Comparison of ENCODE assay signal across 8 mouse cellular contexts in genomic region chr2:118111488-118112131, GRCm38 (mm10). TPM values are rescaled to one million over a fixed set of nuclear protein-coding genes. Genes with fewer than 3 reads are reported as not detected.
DNase-seq lines count a peak whose midpoint lies in the region; ATAC-seq and TF ChIP-seq lines count a peak whose summit lies in the region.

TSS of gene Thbs1 (plus strand) at chr2:118111876.

- peak; percentile 82 for ATAC-seq in hindbrain, embryonic 16.5 days

- peaks cover 3% of the 10 kb centered on the region; the same call in 1 of the 2 replicates for H3K27me3 ChIP-seq in hindbrain, embryonic 16.5 days (replicated peaks; ENCODE audit: control insufficient read depth, insufficient read depth, low read length)

- no peak for TF ChIP-seq CTCF in gastrocnemius, adult 2 months (IDR thresholded peaks at IDR 0.05)
- no peak for TF ChIP-seq CTCF in left cerebral cortex, adult 2 months (IDR thresholded peaks at IDR 0.05)

- under 1% methylated on average over 34 of the region's 36 CpGs for WGBS in hindbrain, embryonic 16.5 days

- H3K4me1 ChIP-seq in hindbrain, embryonic 16.5 days (ENCODE audit: control insufficient read depth, insufficient read depth, low read depth, low read length): peaks cover 13% of the 10 kb centered on the region

- DNase-seq in adipocyte (ENCODE audit: low spot score): peak; percentile 87
- peak; percentile 20 to 23 for DNase-seq in cerebellum, postnatal 36 days
- peak; percentile 82 for DNase-seq in gastrocnemius, adult 2 months
- DNase-seq in left cerebral cortex, adult 2 months (ENCODE audit: extremely low spot score in 1 of 2, low spot score in 2 of 2): peak; percentile 54 to 67
- peak; percentile 86 to 92 for DNase-seq in lung, postnatal 4 days
- DNase-seq in right cerebral cortex, adult 18-20 months: peak; percentile 69
- peak; percentile 80 to 83 for DNase-seq in urinary bladder, postnatal 4 days (ENCODE audit: low spot score in 2 of 2)

- intact Hi-C loops in gastrocnemius, adult 2 months (cut with DNase I): loop anchor here (1.0 to 2.0 kb wide), 2 partner anchors 331 to 570 kb away; no protein-coding TSS in a partner anchor
- intact Hi-C loops in left cerebral cortex, adult 2 months (cut with DNase I): loop anchor here (1.0 to 10.0 kb wide), 6 partner anchors 129 to 847 kb away; no protein-coding TSS in a partner anchor

- H3K9me3 ChIP-seq in hindbrain, embryonic 16.5 days (ENCODE audit: control insufficient read depth, low read length): no peaks in the 10 kb centered on the region

- H3K36me3 ChIP-seq in hindbrain, embryonic 16.5 days (ENCODE audit: control insufficient read depth, insufficient read depth, low read length): no peaks in the 10 kb centered on the region

- H3K4me3 ChIP-seq in gastrocnemius, adult 2 months: peak within 1 kb of the TSS; percentile 78
- peak within 1 kb of the TSS; percentile 59 for H3K4me3 ChIP-seq in hindbrain, embryonic 16.5 days (ENCODE audit: low read length)
- H3K4me3 ChIP-seq in left cerebral cortex, adult 2 months: peak within 1 kb of the TSS; percentile 42

- peak within 1 kb of the TSS; percentile 86 for H3K27ac ChIP-seq in gastrocnemius, adult 2 months
- no peak within 1 kb of the TSS for H3K27ac ChIP-seq in hindbrain, embryonic 16.5 days (ENCODE audit: low read depth, low read length)
- peak within 1 kb of the TSS; percentile 21; the same call in 1 of the 2 replicates for H3K27ac ChIP-seq in left cerebral cortex, adult 2 months

- peak within 1 kb of the TSS; percentile 77 for H3K4me2 ChIP-seq in hindbrain, embryonic 16.5 days (ENCODE audit: low read length)

- peak within 1 kb of the TSS; percentile 69 for H3K9ac ChIP-seq in hindbrain, embryonic 16.5 days (ENCODE audit: low read depth, low read length)

RNA-seq across cellular contexts. Expression of gene Thbs1, which starts in this region (rescaled TPM):
- 10 to 100 TPM in 1 of 2 experiments, 1 to 10 TPM in 1; 6.1 to 19.3 TPM for total RNA-seq in gastrocnemius, adult 2 months (2021)
- 6.2 and 8.9 TPM in 2 replicates for polyA plus RNA-seq in hindbrain, embryonic 16.5 days (2015; fragmentation: Nextera tagmentation; extraction: Ambion mirVana)
- 1 to 10 TPM; 2.3 to 2.8 TPM for total RNA-seq in left cerebral cortex, adult 2 months (2021)

Comparison
In these comparisons a context has a peak if more than half of its experiments do, and no peak if none do; other contexts are left out.
1. DNase-seq: peak in every context shown above with its lines; median percentile 89 in lung, postnatal 4 days; 87 in adipocyte; 82 in gastrocnemius, adult 2 months; 82 in urinary bladder, postnatal 4 days; 69 in right cerebral cortex, adult 18-20 months; 60 in left cerebral cortex, adult 2 months; 22 in cerebellum, postnatal 36 days.